Mouse (Mus musculus) urinary bladder, postnatal 0 days (tissue): ENCODE results near the gene Atp8a1. TPM values are rescaled to one million over a fixed set of nuclear protein-coding genes. Genes with fewer than 3 reads are reported as not detected.

Experiments used
- microRNA-seq: library from miRNA; unstranded; fragments of <30 nt; microRNA quantifications from one replicate; pipeline ENCODE4, GENCODE M21; 2016
- polyA plus RNA-seq: library from polyadenylated mRNA; unstranded; fragments of >200 nt; fragmentation: Nextera tagmentation; extraction: Ambion mirVana; gene quantifications from 2 replicates; pipeline ENCODE4 v1.2.1, GENCODE M21; 2015

Atp8a1 gene
- 2.9 and 3.5 TPM in 2 replicates for polyA plus RNA-seq

DNA sequence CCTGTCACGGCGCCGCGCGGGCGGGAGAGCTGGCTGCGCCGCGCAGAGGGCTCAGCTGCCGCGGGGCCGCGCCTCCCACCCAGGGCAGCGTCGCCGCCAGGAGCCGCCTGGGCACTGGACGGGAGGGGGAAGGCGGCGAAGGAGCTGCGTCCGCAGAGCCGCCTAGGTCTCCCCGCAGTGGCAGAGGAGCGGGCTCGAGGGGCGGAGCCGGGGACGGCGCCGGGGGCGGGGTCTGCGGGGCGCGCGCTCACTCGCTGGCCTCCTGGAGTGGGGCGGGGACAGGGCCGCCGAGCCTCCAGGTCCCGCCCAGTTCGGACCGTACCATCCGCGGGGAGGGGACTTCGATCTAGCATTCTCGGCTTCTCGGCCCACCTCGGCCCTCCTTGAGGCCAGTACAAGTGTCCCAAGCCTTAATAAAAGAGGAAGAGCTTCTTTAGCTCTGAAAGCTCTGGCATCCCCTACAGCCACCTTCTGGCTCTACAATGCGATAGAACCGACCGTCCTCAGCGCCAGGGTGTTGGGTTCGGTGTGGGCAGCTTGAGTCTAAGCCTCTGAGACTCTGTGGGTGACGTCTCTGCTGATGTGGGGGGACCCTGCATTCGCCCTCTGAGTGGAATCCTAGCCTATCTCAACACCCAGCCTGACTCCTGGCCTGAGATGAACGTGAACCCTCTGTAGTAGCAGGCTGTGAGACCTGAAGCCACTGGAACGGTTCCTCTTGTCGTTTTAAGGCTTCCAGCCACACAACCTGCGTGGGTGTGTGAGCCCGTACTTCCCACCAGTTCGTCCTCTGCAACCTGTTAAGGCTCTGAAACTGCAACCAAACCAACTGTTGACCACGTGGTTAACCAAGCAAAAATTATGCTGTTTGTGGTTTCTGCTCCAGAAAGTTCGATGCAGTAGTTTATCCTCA, at the start of gene Atp8a1:
Atp8a1 (minus strand) TSS at position 182 of the 913 bp plus-strand sequence.

GRCm38 (mm10) chr5:67607804-67608673, 239.2 kb downstream of the Atp8a1 start, which contains the start of gene Shisa3:
Gene Shisa3 (plus strand): TSS chr5:67607882.

Small RNAs within 50 kb of the gene (microRNA-seq; reads per million reads assigned to microRNA genes)
- not detected for gene Gm23617

Other genes starting within 250 kb of the Atp8a1 start
- gene Shisa3, start 239.6 kb downstream of the Atp8a1 start, polyA plus RNA-seq: 2.1 and 2.7 TPM in 2 replicates
- not detected in 2 replicates for gene Gm5108, start 94.2 kb upstream of the Atp8a1 start, polyA plus RNA-seq
- not detected in 2 replicates for gene Gm21905, start 99.0 kb upstream of the Atp8a1 start, polyA plus RNA-seq
- not detected in 2 replicates for gene Grxcr1, start 184.4 kb upstream of the Atp8a1 start, polyA plus RNA-seq